Mouse (Mus musculus): ENCODE data around the gene Mdm2.

GRCm38 (mm10) chr10:117642491-117643262, 67.9 kb downstream of the Mdm2 start:
- TF ChIP-seq CTCF (IDR thresholded peaks at IDR 0.05; ENCODE audit: extremely low read depth, insufficient read depth, low read length) (no peak), POLR2A (IDR thresholded peaks at IDR 0.05; ENCODE audit: extremely low read depth, insufficient read depth, low read length) (no peak)
